Mouse (Mus musculus) lung, postnatal 0 days (tissue): ENCODE results near the gene Arid4b.
A peak's percentile ranks its signal among the peaks of the same experiment; 100 is the strongest.

Experiments used
- CTCF ChIP-seq: IDR thresholded peaks from 2 replicates; pipeline ENCODE4 v1.5.1; 2016; ENCODE audit warnings: antibody characterized with exemption, mild to moderate bottlenecking
- EP300 ChIP-seq: IDR thresholded peaks from 2 replicates; pipeline ENCODE4 v1.6.1; 2016; ENCODE audit warnings: antibody characterized with exemption, mild to moderate bottlenecking, control low read depth

GRCm38 (mm10) chr13:14039292-14039965 lies 23.6 kb upstream of the Arid4b start, which contains the start of gene Tbce:
- TF ChIP-seq CTCF (peak; percentile 38; the same call in 1 of the 2 replicates), EP300 (no peak; the same call in 1 of the 2 replicates)
